ENCODE assay signal across 1 mouse cellular context in genomic region chr5:108085440-108085839, GRCm38 (mm10).
TF ChIP-seq lines count a peak whose summit lies in the region.

No protein-coding gene starts in this region.

TF ChIP-seq in MEL, 35 proteins besides CTCF, POLR2A, EP300 and RAD21 (continued from another document):
- 0 out of 2 replicates have a peak, but pooled peaks have one; percentile 13 for TF ChIP-seq MYC (IDR thresholded peaks at IDR 0.05; ENCODE audit: low read depth, low read length)
- no peak for TF ChIP-seq GATA1 (IDR thresholded peaks at IDR 0.05; ENCODE audit: low read depth, low read length)
- TF ChIP-seq NRF1 (IDR thresholded peaks at IDR 0.05; ENCODE audit: insufficient read depth, low read depth, low read length, poor library complexity, severe bottlenecking), result no peak
- no peak for TF ChIP-seq MXI1 (IDR thresholded peaks at IDR 0.05; ENCODE audit: low read depth, low read length)
- TF ChIP-seq SMC3 (IDR thresholded peaks at IDR 0.05; ENCODE audit: low read depth, low read length), result peak; percentile 21; the same call in 1 of the 2 replicates
- TF ChIP-seq MEF2A (IDR thresholded peaks at IDR 0.05; ENCODE audit: extremely low read depth, insufficient replicate concordance, low read depth, low read length, poor library complexity, severe bottlenecking), result no peak
- no peak for TF ChIP-seq KAT2A (conservative IDR thresholded peaks at IDR 0.05; ENCODE audit: low read depth, low read length)
